Comparison of ENCODE assay signal across 12 mouse cellular contexts in the genomic region with DNA sequence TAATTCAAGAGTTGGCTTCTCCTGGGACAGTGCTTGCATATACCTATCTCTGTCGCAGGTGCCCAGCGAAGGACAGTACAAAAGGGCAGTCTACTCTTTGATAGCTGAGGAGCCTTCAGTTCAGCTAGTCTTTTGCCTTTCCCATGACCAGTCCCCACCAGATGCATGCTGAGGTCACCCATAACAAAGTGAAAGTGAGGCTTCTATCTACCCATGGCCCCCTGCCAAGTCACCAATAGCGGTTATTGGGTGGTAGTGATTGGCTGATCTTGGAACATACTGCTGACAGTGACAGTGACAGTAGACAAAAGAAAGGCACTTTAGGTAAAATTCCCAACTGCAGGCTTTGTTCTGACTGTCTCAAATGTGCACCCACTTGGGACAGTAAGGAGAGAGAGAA. TPM values are rescaled to one million over a fixed set of nuclear protein-coding genes. Genes with fewer than 3 reads are reported as not detected.
DNase-seq lines count a peak whose midpoint lies in the region; ATAC-seq and TF ChIP-seq lines count a peak whose summit lies in the region.
"Had no signal": no experiment of that assay in that cellular context is flagged by ENCODE, and none has a peak within 500 bp of the region (broad histone marks: within the 10 kb centered on the region; RNA-seq: fewer than 3 reads in every experiment).

No protein-coding gene starts in this region.

- no peaks in the 10 kb centered on the region for H3K9me3 ChIP-seq in liver, embryonic 13.5 days (replicated peaks)
- H3K9me3 ChIP-seq in liver, embryonic 11.5 days (ENCODE audit: control insufficient read depth, low read length): no peaks in the 10 kb centered on the region
- H3K9me3 ChIP-seq in intestine, postnatal 0 days (ENCODE audit: control insufficient read depth): no peaks in the 10 kb centered on the region
- no peaks in the 10 kb centered on the region for H3K9me3 ChIP-seq in stomach, postnatal 0 days (ENCODE audit: control insufficient read depth, low read length)
- H3K9me3 ChIP-seq in midbrain, embryonic 14.5 days (ENCODE audit: control insufficient read depth, low read length): no peaks in the 10 kb centered on the region
- H3K9me3 ChIP-seq: forebrain, embryonic 15.5 days; hindbrain, embryonic 12.5 days had no signal

- H3K4me1 ChIP-seq in liver, embryonic 13.5 days (replicated peaks): peaks cover 17% of the 10 kb centered on the region
- H3K4me1 ChIP-seq in liver, embryonic 11.5 days (replicated peaks; ENCODE audit: control insufficient read depth, insufficient read depth, low read length): no peaks in the 10 kb centered on the region; the same call in 1 of the 2 replicates
- H3K4me1 ChIP-seq in intestine, postnatal 0 days (replicated peaks; ENCODE audit: control insufficient read depth, insufficient read depth, low read length): peaks cover 6% of the 10 kb centered on the region; the same call in 1 of the 2 replicates
- H3K4me1 ChIP-seq in stomach, postnatal 0 days (replicated peaks; ENCODE audit: control insufficient read depth, insufficient read depth): peaks cover 5% of the 10 kb centered on the region
- peaks cover 7% of the 10 kb centered on the region; the same call in 1 of the 2 replicates for H3K4me1 ChIP-seq in midbrain, embryonic 14.5 days (ENCODE audit: control insufficient read depth, insufficient read depth, low read length)

- H3K4me2 ChIP-seq in liver, embryonic 13.5 days: peak overlapping the region; percentile 33
- no peak overlapping the region for H3K4me2 ChIP-seq in liver, embryonic 11.5 days
- H3K4me2 ChIP-seq in intestine, postnatal 0 days (replicated peaks; ENCODE audit: low read depth): peak overlapping the region; percentile 3; the same call in 1 of the 2 replicates
- no peak overlapping the region for H3K4me2 ChIP-seq in stomach, postnatal 0 days (replicated peaks; ENCODE audit: low read depth)
- no peak overlapping the region for H3K4me2 ChIP-seq in midbrain, embryonic 14.5 days (ENCODE audit: low read length)
- H3K4me2 ChIP-seq: forebrain, embryonic 15.5 days; hindbrain, embryonic 12.5 days had no signal

- WGBS in liver, embryonic 13.5 days (ENCODE audit: insufficient replicate concordance): 73% methylated on average over 3 of the region's 3 CpGs
- WGBS in liver, embryonic 11.5 days: 89% methylated on average over 3 of the region's 3 CpGs
- WGBS in intestine, postnatal 0 days: 69% methylated on average over 3 of the region's 3 CpGs
- 70% methylated on average over 3 of the region's 3 CpGs for WGBS in stomach, postnatal 0 days
- 84% methylated on average over 3 of the region's 3 CpGs for WGBS in midbrain, embryonic 14.5 days

- no peak for TF ChIP-seq CTCF in intestine, postnatal 0 days (IDR thresholded peaks at IDR 0.05; ENCODE audit: low read depth)
- no peak for TF ChIP-seq CTCF in stomach, postnatal 0 days (IDR thresholded peaks at IDR 0.05; ENCODE audit: low read depth)

- no peaks in the 10 kb centered on the region for H3K36me3 ChIP-seq in liver, embryonic 13.5 days
- no peaks in the 10 kb centered on the region for H3K36me3 ChIP-seq in liver, embryonic 11.5 days (ENCODE audit: control insufficient read depth, insufficient read depth, low read length)
- H3K36me3 ChIP-seq in intestine, postnatal 0 days (ENCODE audit: control insufficient read depth, insufficient read depth): no peaks in the 10 kb centered on the region
- no peaks in the 10 kb centered on the region for H3K36me3 ChIP-seq in stomach, postnatal 0 days (ENCODE audit: control insufficient read depth, insufficient read depth, low read length)
- H3K36me3 ChIP-seq in midbrain, embryonic 14.5 days (ENCODE audit: control insufficient read depth, insufficient read depth, low read length): no peaks in the 10 kb centered on the region
- H3K36me3 ChIP-seq: forebrain, embryonic 15.5 days; hindbrain, embryonic 12.5 days had no signal

- no peak overlapping the region for H3K9ac ChIP-seq in liver, embryonic 13.5 days
- H3K9ac ChIP-seq in liver, embryonic 11.5 days (ENCODE audit: low read depth, low read length): no peak overlapping the region
- no peak overlapping the region for H3K9ac ChIP-seq in intestine, postnatal 0 days (ENCODE audit: low read depth, low read length)
- H3K9ac ChIP-seq in stomach, postnatal 0 days (ENCODE audit: low read length): no peak overlapping the region
- no peak overlapping the region for H3K9ac ChIP-seq in midbrain, embryonic 14.5 days (replicated peaks; ENCODE audit: low read length)
- H3K9ac ChIP-seq: forebrain, embryonic 15.5 days; hindbrain, embryonic 12.5 days had no signal

- H3K4me3 ChIP-seq in liver, embryonic 13.5 days (replicated peaks): no peak overlapping the region
- H3K4me3 ChIP-seq in liver, embryonic 11.5 days (ENCODE audit: low read depth, low read length): no peak overlapping the region
- no peak overlapping the region for H3K4me3 ChIP-seq in intestine, postnatal 0 days (ENCODE audit: low read depth, low read length)
- H3K4me3 ChIP-seq in stomach, postnatal 0 days (ENCODE audit: low read depth, low read length): no peak overlapping the region
- H3K4me3 ChIP-seq in midbrain, embryonic 14.5 days (replicated peaks; ENCODE audit: low read depth, low read length): no peak overlapping the region
- H3K4me3 ChIP-seq: forebrain, embryonic 15.5 days; hindbrain, embryonic 12.5 days had no signal

- H3K27ac ChIP-seq in liver, embryonic 13.5 days: peak overlapping the region; percentile 53; the same call in 1 of the 2 replicates
- H3K27ac ChIP-seq in liver, embryonic 11.5 days (ENCODE audit: low read depth, low read length): no peak overlapping the region
- H3K27ac ChIP-seq in intestine, postnatal 0 days (ENCODE audit: low read depth, low read length): no peak overlapping the region
- peak overlapping the region; percentile 42 for H3K27ac ChIP-seq in stomach, postnatal 0 days (replicated peaks)
- no peak overlapping the region for H3K27ac ChIP-seq in midbrain, embryonic 14.5 days (replicated peaks; ENCODE audit: low read depth, low read length)
- H3K27ac ChIP-seq: forebrain, embryonic 15.5 days; hindbrain, embryonic 12.5 days had no signal

- TF ChIP-seq EP300 in stomach, postnatal 0 days (optimal IDR thresholded peaks at IDR 0.05): no peak

- H3K27me3 ChIP-seq in liver, embryonic 13.5 days: no peaks in the 10 kb centered on the region
- no peaks in the 10 kb centered on the region for H3K27me3 ChIP-seq in liver, embryonic 11.5 days (replicated peaks; ENCODE audit: control insufficient read depth, insufficient read depth, low read length)
- H3K27me3 ChIP-seq in intestine, postnatal 0 days (replicated peaks; ENCODE audit: control insufficient read depth, insufficient read depth, low read length): no peaks in the 10 kb centered on the region
- H3K27me3 ChIP-seq in stomach, postnatal 0 days (ENCODE audit: control insufficient read depth, insufficient read depth, low read length): no peaks in the 10 kb centered on the region
- H3K27me3 ChIP-seq in midbrain, embryonic 14.5 days (ENCODE audit: control insufficient read depth, insufficient read depth, low read length): no peaks in the 10 kb centered on the region
- H3K27me3 ChIP-seq: forebrain, embryonic 15.5 days; hindbrain, embryonic 12.5 days had no signal

- no peak for DNase-seq in liver, embryonic 13.5 days
- DNase-seq in liver, embryonic 11.5 days (ENCODE audit: low spot score): no peak
- peak; percentile 26 for DNase-seq in adrenal gland, adult 8-10 months
- no peak for DNase-seq in stomach, postnatal 0 days (ENCODE audit: low spot score)
- DNase-seq in spleen, postnatal 14 days (ENCODE audit: low spot score in 2 of 2): no peak
- DNase-seq in midbrain, embryonic 14.5 days: no peak
- DNase-seq: cerebellum, adult 11 months; gastrocnemius, postnatal 25 days; kidney, adult 9 months had no signal

- 0 out of 2 replicates have a peak, but pooled peaks have one; percentile 21 for ATAC-seq in liver, embryonic 13.5 days (ENCODE audit: low read depth)
- ATAC-seq in liver, embryonic 11.5 days (replicated peaks; ENCODE audit: low FRiP score): no peak
- ATAC-seq in intestine, postnatal 0 days: peak; percentile 28; the same call in 1 of the 2 replicates
- ATAC-seq in stomach, postnatal 0 days (ENCODE audit: low FRiP score, low TSS enrichment): peak; percentile 49
- ATAC-seq in midbrain, embryonic 14.5 days (ENCODE audit: low FRiP score, low TSS enrichment): no peak

RNA-seq across cellular contexts. Expression of gene Tnfrsf19, which starts 53.2 kb away (rescaled TPM):
- 4.9 and 6.4 TPM in 2 replicates for polyA plus RNA-seq in liver, embryonic 13.5 days (2015; fragmentation: Nextera tagmentation; extraction: Ambion mirVana)
- 13.8 and 15.5 TPM in 2 replicates for polyA plus RNA-seq in liver, embryonic 11.5 days (2014; fragmentation: Nextera tagmentation; extraction: Ambion mirVana)
- 10 to 100 TPM; 43.0 to 81.1 (median 59.0) TPM for total RNA-seq in adrenal gland, adult 8-10 months (2022)
- polyA plus RNA-seq in intestine, postnatal 0 days (2015; fragmentation: Nextera tagmentation; extraction: Ambion mirVana): 4.7 and 6.1 TPM in 2 replicates
- polyA plus RNA-seq in stomach, postnatal 0 days (2015; fragmentation: Nextera tagmentation; extraction: Ambion mirVana): 27.8 and 28.2 TPM in 2 replicates
- 25.4 and 46.9 TPM in 2 replicates for polyA plus RNA-seq in midbrain, embryonic 14.5 days (2014; fragmentation: Nextera tagmentation; extraction: Ambion mirVana)

Comparison
In these comparisons a context has a peak if more than half of its experiments do, and no peak if none do; other contexts are left out.
1. ATAC-seq: peak in liver, embryonic 13.5 days (single experiment), intestine, postnatal 0 days (single experiment) and stomach, postnatal 0 days (single experiment); none in liver, embryonic 11.5 days (single experiment) and midbrain, embryonic 14.5 days (single experiment).
2. H3K27ac ChIP-seq: peak in liver, embryonic 13.5 days (single experiment) and stomach, postnatal 0 days (single experiment); none in liver, embryonic 11.5 days (single experiment), intestine, postnatal 0 days (single experiment) and midbrain, embryonic 14.5 days (single experiment).
3. H3K4me2 ChIP-seq: peak in liver, embryonic 13.5 days (single experiment) and intestine, postnatal 0 days (single experiment); none in liver, embryonic 11.5 days (single experiment), stomach, postnatal 0 days (single experiment) and midbrain, embryonic 14.5 days (single experiment).